Mouse (Mus musculus): ENCODE data around the gene Khdc1b.

- TF ChIP-seq CHD2 (IDR thresholded peaks at IDR 0.05; ENCODE audit: low read depth, low read length) = no peak
- no peak for TF ChIP-seq HCFC1 (IDR thresholded peaks at IDR 0.05; ENCODE audit: borderline replicate concordance, insufficient read depth, low read length)
Observed at GRCm38 (mm10) chr1:21407266-21407665, 23.9 kb downstream of the Khdc1b start.

Measured in ES-E14 (cell line).